Mouse (Mus musculus) testis, adult 2 months (tissue): ENCODE measurements around the gene Fshr. TPM values are rescaled to one million over a fixed set of nuclear protein-coding genes. Genes with fewer than 3 reads are reported as not detected.

Source experiments
- H3K27ac ChIP-seq: fragments of 200-500 bp; 2 replicates; pipeline ENCODE4 v1.5.1; 2012; ENCODE audit warnings: low read depth, low read length; ENCODE audit not compliant: control insufficient read depth, insufficient read depth
- H3K27me3 ChIP-seq: fragments of 200-500 bp; 2 replicates; pipeline ENCODE4 v1.6.1; 2012; ENCODE audit warnings: mild to moderate bottlenecking, low read length, moderate library complexity; ENCODE audit not compliant: control insufficient read depth, insufficient read depth
- H3K36me3 ChIP-seq: fragments of 200-500 bp; 2 replicates; pipeline ENCODE4 v1.6.1; 2012; ENCODE audit warnings: mild to moderate bottlenecking, low read length; ENCODE audit not compliant: control insufficient read depth, insufficient read depth
- H3K4me1 ChIP-seq: fragments of 200-500 bp; 2 replicates; pipeline ENCODE4 v1.6.1; 2012; ENCODE audit warnings: low read length; ENCODE audit not compliant: control insufficient read depth, insufficient read depth
- H3K4me3 ChIP-seq: fragments of 200-500 bp; 2 replicates; pipeline ENCODE4 v1.5.1; 2012; ENCODE audit warnings: low read depth, mild to moderate bottlenecking, low read length, moderate library complexity, mixed read lengths; ENCODE audit not compliant: control insufficient read depth
- CTCF ChIP-seq: fragments of 200-500 bp; IDR thresholded peaks from 2 replicates; pipeline ENCODE4 v1.5.1; 2012; ENCODE audit warnings: low read depth, mild to moderate bottlenecking, inconsistent platforms, low read length, moderate library complexity; ENCODE audit not compliant: control insufficient read depth, insufficient read depth, insufficient replicate concordance
- POLR2A ChIP-seq: fragments of 200-500 bp; IDR thresholded peaks from 2 replicates; pipeline ENCODE4 v1.6.1; 2012; ENCODE audit warnings: low read depth, mild to moderate bottlenecking, inconsistent platforms, low read length, moderate library complexity; ENCODE audit not compliant: control insufficient read depth
- polyA plus RNA-seq: library from polyadenylated mRNA; depleted of rRNA; stranded (reverse); fragments of >200 nt; gene quantifications from 2 replicates; pipeline ENCODE4 v1.2.3, GENCODE M21; 2012

Gene Fshr
- polyA plus RNA-seq, 1 experiment: 2.4 TPM

GRCm38 (mm10) chr17:88937341-88938152, 262.9 kb downstream of the Fshr start:
- Histone ChIP-seq H3K27ac (no peak overlapping the region), H3K4me3 (no peak overlapping the region), H3K4me1 (no peaks in the 10 kb centered on the region), H3K36me3 (no peaks in the 10 kb centered on the region), H3K27me3 (no peaks in the 10 kb centered on the region)
- TF ChIP-seq POLR2A (no peak), CTCF (no peak)

GRCm38 (mm10) chr17:88936941-88937340, 263.5 kb downstream of the Fshr start:
- H3K4me1 ChIP-seq: no peaks in the 10 kb centered on the region
- TF ChIP-seq CTCF: no peak
- no peak for TF ChIP-seq POLR2A
- H3K27ac ChIP-seq: no peak overlapping the region
- H3K27me3 ChIP-seq: no peaks in the 10 kb centered on the region
- no peak overlapping the region for H3K4me3 ChIP-seq
- no peaks in the 10 kb centered on the region for H3K36me3 ChIP-seq
